Mouse (Mus musculus) kidney, embryonic 15.5 days (tissue): ENCODE results near the gene Kbtbd2. TPM values are rescaled to one million over a fixed set of nuclear protein-coding genes. Genes with fewer than 3 reads are reported as not detected.

Source experiments
- ATAC-seq: fragments of 200-750 bp; cut with Nextera tagmentation; replicated peaks from 2 replicates; pipeline ENCODE4 v1.8.0; 2017; ENCODE audit warnings: moderate TSS enrichment; ENCODE audit not compliant: low FRiP score
- H3K27ac ChIP-seq: fragments of 300-500 bp; sonication (generic); 2 replicates; pipeline ENCODE4 v1.5.1; 2015; ENCODE audit warnings: mild to moderate bottlenecking, inconsistent platforms
- H3K27me3 ChIP-seq: fragments of 300-500 bp; sonication (generic); 2 replicates; pipeline ENCODE4 v1.6.1; 2015; ENCODE audit warnings: inconsistent platforms
- H3K36me3 ChIP-seq: fragments of 300-500 bp; sonication (generic); 2 replicates; pipeline ENCODE4 v1.6.1; 2015; ENCODE audit warnings: inconsistent platforms
- H3K4me1 ChIP-seq: fragments of 300-500 bp; sonication (generic); 2 replicates; pipeline ENCODE4 v1.6.1; 2015; ENCODE audit warnings: inconsistent platforms
- H3K4me2 ChIP-seq: fragments of 300-500 bp; sonication (generic); 2 replicates; pipeline ENCODE4 v1.6.1; 2015; ENCODE audit warnings: moderate library complexity, mild to moderate bottlenecking, inconsistent platforms
- H3K4me3 ChIP-seq: fragments of 300-500 bp; sonication (generic); replicated peaks from 2 replicates; pipeline ENCODE4 v1.5.1; 2015; ENCODE audit warnings: mild to moderate bottlenecking, inconsistent platforms
- H3K9ac ChIP-seq: fragments of 300-500 bp; sonication (generic); 2 replicates; pipeline ENCODE4 v1.6.1; 2015; ENCODE audit warnings: mild to moderate bottlenecking, inconsistent platforms
- H3K9me3 ChIP-seq: fragments of 300-500 bp; sonication (generic); replicated peaks from 2 replicates; pipeline ENCODE4 v1.6.1; 2016; ENCODE audit warnings: inconsistent platforms
- WGBS: fragments of 180-500 bp; shearing (Covaris S2); methylation state at CpG from one replicate; pipeline ENCODE4 v1.1.7; 2015; ENCODE audit warnings: mixed read lengths; 5-methylcytosine and 5-hydroxymethylcytosine counted together
- polyA plus RNA-seq: library from polyadenylated mRNA; unstranded; fragments of >200 nt; fragmentation: Nextera tagmentation; extraction: Ambion mirVana; gene quantifications from 2 replicates; pipeline ENCODE4 v1.2.1, GENCODE M21; 2015

Gene Kbtbd2
- 32.6 and 35.7 TPM in 2 replicates for polyA plus RNA-seq

- Histone ChIP-seq H3K9ac (peak within 1 kb of the TSS; percentile 92), H3K4me2 (peak within 1 kb of the TSS; percentile 78), H3K4me3 (peak within 1 kb of the TSS; percentile 87), H3K27ac (peak within 1 kb of the TSS; percentile 100), H3K4me1 (peaks cover 23% of the 10 kb centered on the region), H3K9me3 (no peaks in the 10 kb centered on the region), H3K27me3 (no peaks in the 10 kb centered on the region), H3K36me3 (peaks cover 9% of the 10 kb centered on the region; the same call in 1 of the 2 replicates)
- peak; percentile 97 for ATAC-seq
- under 1% methylated on average over 88 of the region's 98 CpGs for WGBS
Observed at GRCm38 (mm10) chr6:56797311-56798151, at the start of gene Kbtbd2. TSS of gene Kbtbd2 (minus strand) at chr6:56797813.

DNA sequence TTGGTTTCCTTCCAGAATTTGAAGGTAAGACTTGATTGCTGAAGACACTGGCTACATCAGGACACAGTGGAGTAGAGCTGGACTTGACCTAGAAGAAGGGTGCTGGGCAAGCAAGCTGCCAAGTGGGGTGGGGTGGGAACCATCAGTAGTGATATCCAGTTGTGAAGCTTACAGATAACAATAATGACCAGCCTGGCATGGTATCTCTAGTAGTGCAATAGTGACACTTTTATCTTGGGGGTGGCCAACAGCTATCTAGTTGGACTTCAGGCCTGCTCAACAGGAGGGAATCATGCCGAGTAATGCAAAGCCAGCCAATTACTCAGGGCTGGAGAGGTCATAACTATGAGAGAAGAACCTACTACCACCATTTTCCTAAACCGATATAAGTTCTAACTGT, 46.8 kb upstream of the Kbtbd2 start:
- Histone ChIP-seq H3K4me1 (no peaks in the 10 kb centered on the region), H3K27ac (no peak overlapping the region), H3K36me3 (peaks cover 19% of the 10 kb centered on the region; the same call in 1 of the 2 replicates), H3K9ac (no peak overlapping the region), H3K4me3 (no peak overlapping the region), H3K4me2 (no peak overlapping the region), H3K9me3 (no peaks in the 10 kb centered on the region), H3K27me3 (no peaks in the 10 kb centered on the region)
- no peak for ATAC-seq
- 97% methylated on average over 2 of the region's 2 CpGs for WGBS

DNA sequence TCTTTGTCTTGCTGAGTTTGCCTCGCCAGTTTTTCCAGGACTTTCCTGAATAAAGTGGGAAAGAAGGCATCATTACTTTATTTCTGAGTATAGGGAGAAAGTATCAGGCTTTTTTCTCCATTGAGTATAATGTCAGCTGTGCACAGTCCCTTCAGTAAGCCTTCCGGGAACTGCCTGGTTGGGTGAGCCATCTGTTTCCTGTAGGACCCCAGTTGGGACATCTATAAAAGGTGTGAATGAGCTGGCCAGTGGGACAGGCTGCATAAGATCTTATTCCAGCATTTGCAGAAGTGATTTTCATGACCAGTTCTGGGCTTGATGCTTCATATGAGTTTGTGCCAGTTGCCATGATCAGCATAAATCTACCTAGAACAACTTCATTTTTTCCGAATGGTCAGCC, 45.6 kb upstream of the Kbtbd2 start:
- no peak for ATAC-seq
- 77% methylated on average over 3 of the region's 3 CpGs for WGBS
- Histone ChIP-seq H3K9me3 (no peaks in the 10 kb centered on the region), H3K9ac (no peak overlapping the region), H3K4me3 (no peak overlapping the region), H3K4me2 (no peak overlapping the region), H3K27ac (no peak overlapping the region), H3K36me3 (peaks cover 19% of the 10 kb centered on the region; the same call in 1 of the 2 replicates), H3K4me1 (no peaks in the 10 kb centered on the region), H3K27me3 (no peaks in the 10 kb centered on the region)

GRCm38 (mm10) chr6:56837621-56838020, 40.0 kb upstream of the Kbtbd2 start:
- Histone ChIP-seq H3K27me3 (no peaks in the 10 kb centered on the region), H3K9me3 (no peaks in the 10 kb centered on the region), H3K27ac (no peak overlapping the region), H3K4me2 (no peak overlapping the region), H3K9ac (no peak overlapping the region), H3K4me3 (no peak overlapping the region), H3K36me3 (peaks cover 30% of the 10 kb centered on the region), H3K4me1 (peaks cover 8% of the 10 kb centered on the region; the same call in 1 of the 2 replicates)
- WGBS, result 86% methylated on average over 3 of the region's 3 CpGs
- no peak for ATAC-seq

DNA sequence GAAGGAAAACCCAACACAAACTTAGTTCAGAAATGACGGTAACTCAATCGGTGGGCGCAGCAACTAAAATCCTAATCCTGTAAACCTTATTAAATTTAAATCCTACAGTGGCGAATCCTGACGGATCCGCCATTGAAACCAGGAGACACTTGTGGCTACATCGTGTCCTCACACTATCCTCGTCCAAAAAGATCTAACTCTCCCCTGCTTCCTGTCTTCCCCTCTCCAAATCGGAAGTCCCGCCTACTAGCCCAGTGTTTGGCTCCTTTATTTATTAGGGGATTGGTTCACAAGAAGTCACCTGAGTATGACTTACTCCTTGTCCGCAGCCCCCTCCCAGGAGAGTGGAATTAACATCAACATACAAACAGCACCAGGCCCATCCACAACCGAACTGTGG, 39.6 kb upstream of the Kbtbd2 start:
- Histone ChIP-seq H3K36me3 (peaks cover 30% of the 10 kb centered on the region), H3K4me1 (peaks cover 10% of the 10 kb centered on the region; the same call in 1 of the 2 replicates), H3K9ac (no peak overlapping the region), H3K4me2 (no peak overlapping the region), H3K27ac (no peak overlapping the region), H3K4me3 (no peak overlapping the region), H3K9me3 (no peaks in the 10 kb centered on the region), H3K27me3 (no peaks in the 10 kb centered on the region)
- 93% methylated on average over 12 of the region's 12 CpGs for WGBS
- no peak for ATAC-seq

DNA sequence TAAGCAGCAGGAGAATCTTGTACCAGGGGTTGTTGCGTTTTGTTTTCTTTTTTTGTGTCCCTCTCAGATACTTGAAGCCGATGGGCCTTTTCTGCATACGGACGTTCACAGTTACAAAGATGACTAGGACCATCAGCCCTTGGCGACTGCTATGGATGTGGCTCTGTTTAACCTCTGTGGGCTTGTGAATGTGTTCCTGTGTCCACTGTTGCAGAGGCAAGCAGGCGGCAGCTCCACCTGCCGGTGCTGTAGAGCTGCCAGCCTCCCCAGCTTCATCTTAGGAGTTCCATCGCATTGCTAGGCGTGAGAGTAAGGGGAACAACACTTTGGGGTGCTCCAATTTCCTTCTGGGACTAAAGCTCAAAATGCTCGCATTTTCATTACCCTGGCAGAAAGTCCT, 37.9 kb upstream of the Kbtbd2 start:
- H3K27ac ChIP-seq, result no peak overlapping the region
- WGBS, result 87% methylated on average over 10 of the region's 10 CpGs

DNA sequence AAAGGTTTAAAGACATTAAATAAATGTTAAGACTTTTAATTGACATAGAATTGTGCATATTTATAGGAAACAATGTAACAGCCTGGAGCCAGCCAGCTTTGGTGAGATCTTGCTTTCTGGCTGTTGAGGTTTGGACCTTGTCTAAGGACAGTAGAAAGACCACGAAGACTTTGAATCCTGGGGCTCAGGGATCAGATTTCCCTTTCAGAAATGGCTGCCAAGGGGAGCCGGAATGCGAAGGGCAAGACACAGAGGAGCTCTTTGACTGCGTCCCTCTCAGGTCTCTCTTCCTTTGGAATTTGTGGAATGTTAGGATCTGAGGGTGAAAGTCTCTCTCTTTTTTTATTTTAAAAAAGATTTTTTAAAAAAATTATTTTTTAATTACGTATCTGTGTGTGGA, 37.2 kb upstream of the Kbtbd2 start:
- WGBS, result 66% methylated on average over 5 of the region's 5 CpGs
- peaks cover 23% of the 10 kb centered on the region for H3K36me3 ChIP-seq
- H3K9me3 ChIP-seq, result no peaks in the 10 kb centered on the region
- no peak overlapping the region for H3K4me2 ChIP-seq
- no peak for ATAC-seq
- H3K4me1 ChIP-seq, result peaks cover 10% of the 10 kb centered on the region; the same call in 1 of the 2 replicates
- no peak overlapping the region for H3K27ac ChIP-seq
- H3K4me3 ChIP-seq, result no peak overlapping the region
- H3K9ac ChIP-seq, result no peak overlapping the region
- no peaks in the 10 kb centered on the region for H3K27me3 ChIP-seq

More for the DNA sequence above, 37.9 kb upstream of the Kbtbd2 start:
- Histone ChIP-seq H3K4me1 (peaks cover 10% of the 10 kb centered on the region; the same call in 1 of the 2 replicates), H3K4me2 (no peak overlapping the region), H3K4me3 (no peak overlapping the region), H3K9ac (no peak overlapping the region), H3K27me3 (no peaks in the 10 kb centered on the region), H3K9me3 (no peaks in the 10 kb centered on the region), H3K36me3 (peaks cover 29% of the 10 kb centered on the region)
- no peak for ATAC-seq

GRCm38 (mm10) chr6:56832830-56833229, 35.2 kb upstream of the Kbtbd2 start:
- no peaks in the 10 kb centered on the region for H3K9me3 ChIP-seq
- peak overlapping the region; percentile 76 for H3K4me2 ChIP-seq
- ATAC-seq, result no peak
- H3K4me1 ChIP-seq, result peaks cover 10% of the 10 kb centered on the region; the same call in 1 of the 2 replicates
- H3K9ac ChIP-seq, result no peak overlapping the region
- H3K27me3 ChIP-seq, result no peaks in the 10 kb centered on the region
- no peak overlapping the region for H3K27ac ChIP-seq
- peaks cover 19% of the 10 kb centered on the region for H3K36me3 ChIP-seq
- peak overlapping the region; percentile 75 for H3K4me3 ChIP-seq

DNA sequence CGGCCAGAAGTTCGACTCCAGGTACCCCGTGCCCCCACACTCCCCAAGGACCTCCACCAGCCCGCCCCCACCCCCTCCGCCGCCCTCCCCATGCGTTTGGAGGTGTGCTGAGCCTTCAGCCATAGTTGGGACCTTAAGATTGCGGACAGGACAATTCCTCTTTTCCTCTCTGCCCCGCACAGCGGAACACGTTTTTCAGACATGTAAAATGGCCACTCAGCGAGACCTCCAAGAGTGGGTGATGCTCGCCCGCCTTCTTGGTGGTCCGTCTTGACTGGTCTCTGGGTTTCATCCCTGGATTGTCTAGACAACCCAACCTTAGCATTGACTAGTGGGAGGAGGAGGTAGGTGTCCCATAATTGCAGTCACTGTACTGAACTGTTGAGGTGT, 34.8 kb upstream of the Kbtbd2 start:
- peaks cover 19% of the 10 kb centered on the region for H3K36me3 ChIP-seq
- H3K4me1 ChIP-seq, result peaks cover 10% of the 10 kb centered on the region; the same call in 1 of the 2 replicates
- peak overlapping the region; percentile 91 for H3K27ac ChIP-seq
- no peaks in the 10 kb centered on the region for H3K9me3 ChIP-seq
- H3K27me3 ChIP-seq, result no peaks in the 10 kb centered on the region
- peak overlapping the region; percentile 76 for H3K4me2 ChIP-seq
- peak overlapping the region; percentile 83 for H3K9ac ChIP-seq
- ATAC-seq, result peak; percentile 33
- peak overlapping the region; percentile 75 for H3K4me3 ChIP-seq
- 2% methylated on average over 14 of the region's 15 CpGs for WGBS

DNA sequence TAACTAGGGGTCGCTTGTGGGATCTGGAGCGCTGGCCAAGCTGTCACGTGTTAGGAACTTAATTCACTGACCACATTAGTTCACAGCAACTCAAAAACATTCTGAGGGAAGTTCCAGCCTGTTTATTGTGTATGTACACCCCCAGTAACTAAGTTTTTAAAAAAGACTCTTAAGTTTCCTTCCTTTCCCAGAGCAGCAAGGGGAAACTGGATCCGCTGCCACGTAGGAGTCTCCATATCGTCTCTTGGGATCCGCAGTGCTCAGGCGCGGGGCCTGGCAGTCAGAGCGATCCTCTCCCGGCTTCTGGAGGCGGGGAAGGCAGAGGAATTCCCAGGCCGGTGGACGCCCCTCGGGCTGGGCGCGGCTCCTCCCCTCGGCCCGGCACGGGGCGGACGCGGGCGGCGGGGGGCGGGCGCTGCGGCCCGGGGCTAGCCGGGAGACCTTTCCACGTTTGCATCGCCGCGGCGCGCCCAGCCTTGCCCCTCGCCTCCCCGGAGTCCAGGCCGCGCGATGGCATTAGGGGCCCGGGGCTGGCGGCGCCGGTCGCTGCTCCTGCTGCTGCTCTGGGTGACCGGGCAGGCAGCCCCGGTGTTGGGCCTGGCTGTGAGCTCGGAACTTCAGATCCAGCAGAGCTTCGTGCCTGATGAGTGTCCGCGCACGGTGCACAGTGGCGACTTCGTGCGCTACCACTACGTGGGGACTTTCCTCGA, 34.2 kb upstream of the Kbtbd2 start, which contains the start of gene Fkbp9:
Fkbp9 (plus strand) TSS at position 363 of the 710 bp plus-strand sequence.
- Histone ChIP-seq H3K36me3 (peaks cover 16% of the 10 kb centered on the region), H3K4me1 (peaks cover 10% of the 10 kb centered on the region; the same call in 1 of the 2 replicates), H3K27me3 (no peaks in the 10 kb centered on the region), H3K27ac (peak within 1 kb of the TSS; percentile 91), H3K9me3 (no peaks in the 10 kb centered on the region), H3K4me3 (peak within 1 kb of the TSS; percentile 75), H3K4me2 (peak within 1 kb of the TSS; percentile 76), H3K9ac (peak within 1 kb of the TSS; percentile 83)
- ATAC-seq, result peak; percentile 99
- under 1% methylated on average over 58 of the region's 58 CpGs for WGBS

GRCm38 (mm10) chr6:56825657-56826056, 28.0 kb upstream of the Kbtbd2 start:
- ATAC-seq, result no peak
- no peak overlapping the region for H3K9ac ChIP-seq
- no peak overlapping the region for H3K4me2 ChIP-seq
- H3K27ac ChIP-seq, result no peak overlapping the region
- H3K36me3 ChIP-seq, result no peaks in the 10 kb centered on the region
- no peaks in the 10 kb centered on the region for H3K27me3 ChIP-seq
- no peaks in the 10 kb centered on the region for H3K9me3 ChIP-seq
- WGBS, result 55% methylated on average over 3 of the region's 3 CpGs
- H3K4me3 ChIP-seq, result no peak overlapping the region
- no peaks in the 10 kb centered on the region for H3K4me1 ChIP-seq

GRCm38 (mm10) chr6:56819124-56819487, 21.5 kb upstream of the Kbtbd2 start:
- ATAC-seq, result no peak
- Histone ChIP-seq H3K4me2 (no peak overlapping the region), H3K9me3 (no peaks in the 10 kb centered on the region), H3K4me1 (no peaks in the 10 kb centered on the region), H3K9ac (no peak overlapping the region), H3K4me3 (no peak overlapping the region), H3K36me3 (no peaks in the 10 kb centered on the region), H3K27me3 (no peaks in the 10 kb centered on the region), H3K27ac (no peak overlapping the region)
- 92% methylated on average over 2 of the region's 2 CpGs for WGBS
